Mouse (Mus musculus) heart, embryonic 15.5 days (tissue): ENCODE data around the gene Stard3. TPM values are rescaled to one million over a fixed set of nuclear protein-coding genes. Genes with fewer than 3 reads are reported as not detected.
A peak's percentile ranks its signal among the peaks of the same experiment; 100 is the strongest.

Source experiments
- ATAC-seq: fragments of 200-750 bp; cut with Nextera tagmentation; replicated peaks from 2 replicates; pipeline ENCODE4 v1.8.0; 2017; ENCODE audit warnings: low read depth, moderate TSS enrichment; ENCODE audit not compliant: insufficient number of reproducible peaks, insufficient read depth, low FRiP score
- H3K27ac ChIP-seq: fragments of 300-500 bp; sonication (generic); 2 replicates; pipeline ENCODE4 v1.5.1; 2015; ENCODE audit warnings: mild to moderate bottlenecking, inconsistent platforms
- H3K27me3 ChIP-seq: fragments of 300-500 bp; sonication (generic); 2 replicates; pipeline ENCODE4 v1.6.1; 2015; ENCODE audit warnings: inconsistent platforms
- H3K36me3 ChIP-seq: fragments of 300-500 bp; sonication (generic); 2 replicates; pipeline ENCODE4 v1.6.1; 2015; ENCODE audit warnings: mild to moderate bottlenecking, inconsistent platforms
- H3K4me1 ChIP-seq: fragments of 300-500 bp; sonication (generic); replicated peaks from 2 replicates; pipeline ENCODE4 v1.6.1; 2015; ENCODE audit warnings: inconsistent platforms
- H3K4me2 ChIP-seq: fragments of 300-500 bp; sonication (generic); 2 replicates; pipeline ENCODE4 v1.6.1; 2015; ENCODE audit warnings: inconsistent platforms, mild to moderate bottlenecking, moderate library complexity
- H3K4me3 ChIP-seq: fragments of 300-500 bp; sonication (generic); 2 replicates; pipeline ENCODE4 v1.5.1; 2015; ENCODE audit warnings: mild to moderate bottlenecking, inconsistent platforms
- H3K9ac ChIP-seq: fragments of 300-500 bp; sonication (generic); 2 replicates; pipeline ENCODE4 v1.6.1; 2015; ENCODE audit warnings: mild to moderate bottlenecking, inconsistent platforms
- H3K9me3 ChIP-seq: fragments of 300-500 bp; sonication (generic); replicated peaks from 2 replicates; pipeline ENCODE4 v1.6.1; 2016; ENCODE audit warnings: inconsistent platforms
- WGBS: fragments of 180-500 bp; shearing (Covaris S2); methylation state at CpG from one replicate; pipeline ENCODE4 v1.1.7; 2015; ENCODE audit warnings: mixed read lengths; 5-methylcytosine and 5-hydroxymethylcytosine counted together
- polyA plus RNA-seq: library from polyadenylated mRNA; unstranded; fragments of >200 nt; fragmentation: Nextera tagmentation; extraction: Ambion mirVana; gene quantifications from 2 replicates; pipeline ENCODE4 v1.2.1, GENCODE M21; 2015

Gene Stard3
- polyA plus RNA-seq, 1 experiment from 2014 or later: 33.9 TPM

GRCm38 (mm10) chr11:98323136-98323866, 34.9 kb upstream of the Stard3 start:
- no peak overlapping the region for H3K4me3 ChIP-seq
- no peak overlapping the region for H3K4me2 ChIP-seq
- H3K27ac ChIP-seq: no peak overlapping the region
- no peak for ATAC-seq
- no peak overlapping the region for H3K9ac ChIP-seq
- H3K27me3 ChIP-seq: peaks cover 99% of the 10 kb centered on the region
- no peaks in the 10 kb centered on the region for H3K36me3 ChIP-seq
- WGBS: 6% methylated on average over 10 of the region's 10 CpGs
- peaks cover 17% of the 10 kb centered on the region for H3K4me1 ChIP-seq
- H3K9me3 ChIP-seq: no peaks in the 10 kb centered on the region

GRCm38 (mm10) chr11:98323933-98324332, 34.2 kb upstream of the Stard3 start:
- under 1% methylated on average over 9 of the region's 9 CpGs for WGBS
- Histone ChIP-seq H3K9me3 (no peaks in the 10 kb centered on the region), H3K27ac (no peak overlapping the region), H3K27me3 (peaks cover 99% of the 10 kb centered on the region), H3K9ac (no peak overlapping the region), H3K4me3 (no peak overlapping the region), H3K4me2 (no peak overlapping the region), H3K4me1 (peaks cover 22% of the 10 kb centered on the region), H3K36me3 (no peaks in the 10 kb centered on the region)
- ATAC-seq: no peak

GRCm38 (mm10) chr11:98325191-98325820, 32.9 kb upstream of the Stard3 start:
- no peaks in the 10 kb centered on the region for H3K9me3 ChIP-seq
- WGBS: 6% methylated on average over 14 of the region's 14 CpGs
- peaks cover 99% of the 10 kb centered on the region for H3K27me3 ChIP-seq
- no peak overlapping the region for H3K4me2 ChIP-seq
- ATAC-seq: no peak
- H3K4me1 ChIP-seq: peaks cover 22% of the 10 kb centered on the region
- H3K4me3 ChIP-seq: no peak overlapping the region
- H3K36me3 ChIP-seq: no peaks in the 10 kb centered on the region
- H3K27ac ChIP-seq: no peak overlapping the region
- H3K9ac ChIP-seq: no peak overlapping the region

DNA sequence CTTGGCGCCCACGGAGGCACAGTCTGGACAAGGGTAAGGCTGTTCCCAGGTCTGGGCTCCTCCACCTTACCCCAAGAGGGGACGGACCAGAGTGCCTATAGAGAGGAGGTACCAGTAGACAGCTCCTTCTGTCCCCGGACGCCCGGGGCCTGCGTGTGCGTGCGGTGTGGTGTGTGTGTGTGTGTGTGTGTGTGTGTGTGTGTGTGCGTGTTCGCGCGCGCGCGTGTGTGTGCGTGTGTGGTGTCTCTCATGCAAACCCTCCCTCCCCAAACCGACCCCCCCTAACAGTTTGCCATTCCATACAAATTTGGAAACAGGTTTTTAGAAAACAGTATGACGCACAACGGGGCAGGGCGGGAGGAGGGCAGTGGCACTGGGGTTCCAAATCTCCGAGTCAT, 32.3 kb upstream of the Stard3 start:
- WGBS: 3% methylated on average over 21 of the region's 22 CpGs
- H3K4me1 ChIP-seq: peaks cover 22% of the 10 kb centered on the region
- H3K36me3 ChIP-seq: no peaks in the 10 kb centered on the region
- no peak overlapping the region for H3K27ac ChIP-seq
- H3K9me3 ChIP-seq: no peaks in the 10 kb centered on the region
- ATAC-seq: no peak
- peaks cover 100% of the 10 kb centered on the region for H3K27me3 ChIP-seq
- no peak overlapping the region for H3K4me3 ChIP-seq
- no peak overlapping the region for H3K4me2 ChIP-seq
- H3K9ac ChIP-seq: no peak overlapping the region

GRCm38 (mm10) chr11:98326741-98327135, 31.4 kb upstream of the Stard3 start:
- WGBS: 2% methylated on average over 19 of the region's 19 CpGs
- H3K4me2 ChIP-seq: peak overlapping the region; percentile 53
- no peak for ATAC-seq

GRCm38 (mm10) chr11:98327136-98328030, 30.8 kb upstream of the Stard3 start:
- Histone ChIP-seq H3K4me1 (peaks cover 22% of the 10 kb centered on the region), H3K9ac (no peak overlapping the region), H3K4me3 (peak overlapping the region; percentile 31), H3K9me3 (no peaks in the 10 kb centered on the region), H3K27ac (no peak overlapping the region), H3K27me3 (peaks cover 100% of the 10 kb centered on the region), H3K36me3 (no peaks in the 10 kb centered on the region), H3K4me2 (peak overlapping the region; percentile 53)
- ATAC-seq: no peak
- WGBS: 1% methylated on average over 97 of the region's 97 CpGs

More at GRCm38 (mm10) chr11:98326741-98327135, 31.4 kb upstream of the Stard3 start:
- Histone ChIP-seq H3K9me3 (no peaks in the 10 kb centered on the region), H3K4me3 (peak overlapping the region; percentile 31), H3K9ac (no peak overlapping the region), H3K36me3 (no peaks in the 10 kb centered on the region), H3K27ac (no peak overlapping the region), H3K4me1 (peaks cover 22% of the 10 kb centered on the region), H3K27me3 (peaks cover 100% of the 10 kb centered on the region)

DNA sequence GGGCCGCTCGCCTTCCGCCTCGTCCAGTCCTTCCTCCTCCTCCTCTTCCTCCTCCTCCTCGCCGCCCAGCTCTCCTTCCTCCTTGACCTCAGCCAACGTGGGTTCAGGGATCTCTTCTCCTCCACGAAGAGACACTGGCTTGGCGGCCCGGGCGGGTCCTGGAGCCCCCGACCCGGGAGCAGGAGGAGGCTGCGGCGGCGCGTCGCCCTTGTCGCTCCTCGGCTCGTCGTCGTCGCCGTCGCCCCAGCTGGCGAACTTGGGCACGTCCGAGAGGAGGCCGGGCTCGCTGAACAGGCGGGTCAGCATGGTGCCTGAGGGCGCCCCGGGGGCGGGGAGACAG, 30.2 kb upstream of the Stard3 start:
- peak overlapping the region; percentile 53 for H3K4me2 ChIP-seq
- peaks cover 100% of the 10 kb centered on the region for H3K27me3 ChIP-seq
- no peak for ATAC-seq
- no peak overlapping the region for H3K9ac ChIP-seq
- peaks cover 22% of the 10 kb centered on the region for H3K4me1 ChIP-seq
- H3K36me3 ChIP-seq: no peaks in the 10 kb centered on the region
- no peaks in the 10 kb centered on the region for H3K9me3 ChIP-seq
- H3K27ac ChIP-seq: no peak overlapping the region
- peak overlapping the region; percentile 31 for H3K4me3 ChIP-seq
- WGBS: 1% methylated on average over 35 of the region's 35 CpGs

DNA sequence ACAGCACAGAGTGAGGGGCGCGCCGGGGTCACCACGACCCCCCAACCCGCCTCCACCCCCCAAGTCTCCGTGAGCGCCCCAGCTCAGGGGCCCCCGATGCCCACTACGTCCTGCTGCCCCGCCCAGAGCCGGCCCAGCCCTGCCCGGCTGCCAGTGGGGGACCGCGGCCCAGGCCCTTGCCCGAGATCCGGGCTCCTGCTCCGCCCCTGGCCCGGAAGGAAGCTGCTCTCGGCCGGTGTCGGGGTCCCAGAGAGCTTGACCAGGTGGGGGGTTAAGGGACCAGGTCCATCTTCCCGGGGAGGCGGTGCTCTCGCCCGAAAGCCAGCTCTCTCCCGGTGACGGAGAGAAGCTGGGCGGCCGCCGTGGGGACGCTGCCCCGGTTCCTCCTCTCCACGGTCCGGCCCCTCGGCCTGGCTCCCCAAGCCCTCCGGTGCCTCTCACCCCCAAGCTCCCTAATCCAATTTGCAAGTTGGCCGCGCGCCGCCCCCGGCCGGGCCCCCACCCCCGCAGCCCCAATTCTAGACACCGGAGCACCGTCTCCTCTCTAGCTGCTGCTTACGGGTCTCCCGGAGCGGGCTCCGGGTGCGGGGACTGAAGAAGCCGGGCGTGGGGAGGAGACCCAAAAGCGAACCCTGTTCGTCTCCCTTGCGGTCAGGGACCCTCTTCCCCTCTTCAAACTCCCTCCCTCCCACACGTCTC, 29.6 kb upstream of the Stard3 start:
- peak overlapping the region; percentile 31 for H3K4me3 ChIP-seq
- peaks cover 22% of the 10 kb centered on the region for H3K4me1 ChIP-seq
- H3K9ac ChIP-seq: no peak overlapping the region; the same call in 1 of the 2 replicates
- H3K4me2 ChIP-seq: peak overlapping the region; percentile 53
- under 1% methylated on average over 52 of the region's 56 CpGs for WGBS
- peaks cover 100% of the 10 kb centered on the region for H3K27me3 ChIP-seq
- no peak overlapping the region for H3K27ac ChIP-seq
- no peaks in the 10 kb centered on the region for H3K36me3 ChIP-seq
- H3K9me3 ChIP-seq: no peaks in the 10 kb centered on the region
- ATAC-seq: no peak

- 2% methylated on average over 38 of the region's 38 CpGs for WGBS
- ATAC-seq: no peak
- Histone ChIP-seq H3K4me3 (peak within 1 kb of the TSS; percentile 31), H3K9me3 (no peaks in the 10 kb centered on the region), H3K27me3 (peaks cover 100% of the 10 kb centered on the region), H3K4me2 (peak within 1 kb of the TSS; percentile 53), H3K9ac (no peak within 1 kb of the TSS; the same call in 1 of the 2 replicates), H3K27ac (no peak within 1 kb of the TSS), H3K4me1 (peaks cover 24% of the 10 kb centered on the region), H3K36me3 (no peaks in the 10 kb centered on the region)
Measured at GRCm38 (mm10) chr11:98329081-98329959, 28.8 kb upstream of the Stard3 start, which contains the start of gene Neurod2. TSS of gene Neurod2 (minus strand) at chr11:98329648.
